Mouse (Mus musculus) adrenal gland, postnatal 25 days (tissue): ENCODE data around the gene Capn11. TPM values are rescaled to one million over a fixed set of nuclear protein-coding genes. Genes with fewer than 3 reads are reported as not detected.

Experiments used
- DNase-seq: peaks from one replicate; pipeline ENCODE4 v3.0.0; 2021; ENCODE audit warnings: mixed read lengths
- total RNA-seq: library from RNA; stranded (reverse); gene quantifications from 2 replicates; pipeline ENCODE4 v1.2.3, GENCODE M21; 2021

Gene Capn11
- total RNA-seq, 1 experiment from 2014 or later, result 0.46 TPM

DNA sequence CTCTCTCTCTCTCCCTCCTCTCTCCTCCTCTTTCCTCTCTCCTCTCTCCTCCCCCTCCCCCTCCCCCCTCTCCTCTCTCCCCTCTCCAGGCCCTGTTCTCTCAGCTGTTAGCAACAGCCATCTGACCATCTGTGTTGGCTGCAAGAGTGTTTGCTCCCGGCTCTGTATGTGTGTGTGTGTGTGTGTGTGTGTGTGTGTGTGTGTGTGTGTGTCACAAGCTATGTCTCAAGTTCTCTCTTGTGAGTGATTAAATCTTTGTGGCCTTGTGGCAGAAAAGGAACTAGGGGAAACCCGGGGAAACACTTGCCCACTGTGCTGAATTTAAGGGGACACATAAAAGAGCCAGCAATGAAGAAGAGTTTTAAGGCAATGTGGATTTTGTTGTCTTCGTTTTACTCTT is 61.3 kb downstream of the Capn11 start:
- DNase-seq, result peak; percentile 35

- DNase-seq, result peak; percentile 85
Observed at GRCm38 (mm10) chr17:45596631-45597396, 62.3 kb downstream of the Capn11 start.

GRCm38 (mm10) chr17:45595736-45596390 is 63.3 kb downstream of the Capn11 start:
- DNase-seq, result no peak

- peak; percentile 86 for DNase-seq
Observed at GRCm38 (mm10) chr17:45594881-45595735, 64.0 kb downstream of the Capn11 start.

GRCm38 (mm10) chr17:45594195-45594594 is 64.9 kb downstream of the Capn11 start:
- DNase-seq, result no peak

DNA sequence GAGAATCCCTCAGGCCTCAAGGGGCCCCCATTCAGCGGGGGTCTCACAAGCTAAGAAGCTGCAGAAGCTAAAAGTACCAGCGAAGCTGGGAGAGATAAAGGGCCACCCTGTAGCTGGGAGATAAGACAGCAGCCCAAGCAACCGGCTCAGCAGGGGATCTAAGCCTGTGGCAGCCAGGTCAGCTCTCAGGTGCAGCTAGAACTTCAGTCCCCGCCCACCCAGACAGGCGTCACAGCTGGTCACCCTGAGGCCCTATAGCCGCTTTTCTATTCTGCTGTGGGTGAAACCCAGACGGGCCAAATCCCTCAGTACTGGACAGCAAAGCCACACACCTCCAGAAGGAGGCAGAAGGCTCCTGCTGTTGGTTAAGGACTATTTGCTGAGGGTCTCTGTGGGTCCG is 65.6 kb downstream of the Capn11 start:
- DNase-seq, result peak; percentile 22

DNA sequence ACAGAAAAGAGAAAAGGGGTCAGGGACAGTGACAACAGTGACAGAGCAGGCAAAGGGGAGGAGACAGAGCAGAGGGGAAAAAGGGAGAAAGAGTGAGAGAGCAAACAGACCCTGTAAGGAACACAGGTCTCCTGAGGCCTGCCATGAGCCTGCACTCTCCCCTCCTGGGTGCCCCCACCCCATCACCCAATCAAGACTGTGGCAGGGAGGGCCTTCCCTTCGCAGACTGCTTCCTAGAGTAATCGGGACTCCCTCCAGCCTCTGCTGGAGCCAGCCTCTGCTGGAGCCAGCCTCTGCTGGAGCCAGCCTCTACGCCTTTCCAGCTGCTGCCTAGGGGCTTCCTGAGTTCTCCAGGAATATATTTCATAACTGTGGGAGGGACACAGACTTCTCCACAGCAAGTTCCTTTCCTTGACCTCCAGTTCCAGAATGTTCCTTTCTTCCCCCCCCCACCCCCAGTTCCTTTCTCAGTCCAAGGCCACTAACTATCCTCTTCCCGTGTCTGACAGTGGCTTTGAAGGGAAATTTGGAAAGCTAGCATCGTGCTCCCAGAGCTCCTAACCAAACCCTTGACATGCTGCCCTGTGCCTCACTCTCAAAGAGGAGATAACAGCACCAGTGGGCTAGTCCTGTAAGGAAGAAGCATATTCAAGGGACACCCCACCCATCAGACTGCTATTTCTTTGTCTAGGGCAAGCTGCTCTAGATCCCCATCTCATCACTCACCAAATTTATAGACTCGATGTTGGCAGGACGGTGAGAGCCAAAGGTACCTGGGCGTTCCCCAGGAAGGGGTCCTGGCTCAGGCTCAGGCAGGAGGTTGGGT is 66.3 kb downstream of the Capn11 start:
- peak; percentile 30 for DNase-seq

DNA sequence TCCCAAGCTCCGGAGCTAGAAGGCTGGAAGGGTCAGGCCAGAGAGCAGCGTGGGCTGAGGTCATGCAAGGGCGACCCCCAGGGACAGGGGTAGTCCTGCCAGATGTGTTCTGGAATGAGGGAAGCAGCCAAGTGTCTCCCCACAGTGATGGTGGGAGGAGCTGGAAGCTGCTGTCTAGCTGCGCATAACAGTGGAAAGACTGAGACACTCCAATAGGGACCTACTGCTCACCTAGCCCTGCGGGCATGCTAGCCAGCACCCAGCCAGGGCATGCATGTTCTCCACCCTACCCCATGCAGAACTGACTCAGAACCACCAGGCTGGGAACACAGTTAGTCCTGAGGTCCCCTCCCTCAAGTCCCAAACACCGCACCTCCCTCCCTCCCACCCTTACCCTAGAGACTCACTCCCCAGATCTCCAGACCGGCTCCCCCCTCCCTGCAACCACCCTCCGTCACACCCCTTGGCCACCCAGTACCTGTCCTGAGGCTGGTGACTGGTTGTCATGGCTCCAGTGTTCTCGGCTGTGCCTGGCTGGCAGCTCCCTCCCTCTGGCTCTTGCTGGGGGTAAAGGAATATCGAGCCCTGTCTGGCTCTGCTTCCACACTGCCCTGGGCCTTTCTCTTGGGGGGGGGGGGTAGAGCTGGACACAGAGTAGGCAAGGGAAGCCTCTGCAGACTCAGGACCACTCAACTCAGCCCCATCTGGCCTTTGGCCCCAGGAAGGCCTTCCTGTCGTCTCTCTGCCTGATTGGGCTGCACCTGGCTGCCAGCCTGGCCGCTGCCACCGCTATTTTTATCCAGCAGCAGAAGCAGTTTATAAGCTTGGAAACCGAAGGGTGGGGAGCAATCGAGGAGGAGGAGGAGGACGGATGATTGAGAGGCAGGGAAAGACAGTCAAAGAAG is 67.2 kb downstream of the Capn11 start:
- peak; percentile 45 for DNase-seq

GRCm38 (mm10) chr17:45590410-45590809 is 68.7 kb downstream of the Capn11 start:
- no peak for DNase-seq

GRCm38 (mm10) chr17:45589844-45590243 is 69.3 kb downstream of the Capn11 start:
- peak; percentile 68 for DNase-seq

DNA sequence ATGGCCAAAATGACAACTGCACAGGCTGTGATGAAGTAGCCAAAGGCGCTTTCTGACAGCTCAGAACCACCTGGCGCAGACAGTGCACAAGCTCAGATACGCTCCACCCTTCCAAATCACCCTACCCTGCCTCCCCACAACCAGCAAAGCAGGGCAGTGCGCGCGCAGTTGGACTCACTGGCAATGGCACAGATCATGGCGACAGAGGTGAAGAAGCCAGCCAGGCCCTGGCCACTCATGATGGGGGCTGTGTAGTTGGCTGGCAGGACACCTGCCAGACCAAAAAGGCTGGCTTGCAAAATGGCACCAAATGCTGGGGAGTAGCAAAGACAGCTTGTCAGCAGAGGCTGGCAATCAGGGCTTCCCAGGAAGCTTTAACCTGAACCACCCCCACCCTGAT is 69.9 kb downstream of the Capn11 start:
- peak; percentile 24 for DNase-seq

GRCm38 (mm10) chr17:45588370-45588769 is 70.8 kb downstream of the Capn11 start:
- DNase-seq, result no peak

GRCm38 (mm10) chr17:45586449-45586837 is 72.7 kb downstream of the Capn11 start:
- no peak for DNase-seq

GRCm38 (mm10) chr17:45585725-45586448 is 73.2 kb downstream of the Capn11 start:
- no peak for DNase-seq

GRCm38 (mm10) chr17:45584939-45585678 is 74.0 kb downstream of the Capn11 start:
- DNase-seq, result peak; percentile 81

DNA sequence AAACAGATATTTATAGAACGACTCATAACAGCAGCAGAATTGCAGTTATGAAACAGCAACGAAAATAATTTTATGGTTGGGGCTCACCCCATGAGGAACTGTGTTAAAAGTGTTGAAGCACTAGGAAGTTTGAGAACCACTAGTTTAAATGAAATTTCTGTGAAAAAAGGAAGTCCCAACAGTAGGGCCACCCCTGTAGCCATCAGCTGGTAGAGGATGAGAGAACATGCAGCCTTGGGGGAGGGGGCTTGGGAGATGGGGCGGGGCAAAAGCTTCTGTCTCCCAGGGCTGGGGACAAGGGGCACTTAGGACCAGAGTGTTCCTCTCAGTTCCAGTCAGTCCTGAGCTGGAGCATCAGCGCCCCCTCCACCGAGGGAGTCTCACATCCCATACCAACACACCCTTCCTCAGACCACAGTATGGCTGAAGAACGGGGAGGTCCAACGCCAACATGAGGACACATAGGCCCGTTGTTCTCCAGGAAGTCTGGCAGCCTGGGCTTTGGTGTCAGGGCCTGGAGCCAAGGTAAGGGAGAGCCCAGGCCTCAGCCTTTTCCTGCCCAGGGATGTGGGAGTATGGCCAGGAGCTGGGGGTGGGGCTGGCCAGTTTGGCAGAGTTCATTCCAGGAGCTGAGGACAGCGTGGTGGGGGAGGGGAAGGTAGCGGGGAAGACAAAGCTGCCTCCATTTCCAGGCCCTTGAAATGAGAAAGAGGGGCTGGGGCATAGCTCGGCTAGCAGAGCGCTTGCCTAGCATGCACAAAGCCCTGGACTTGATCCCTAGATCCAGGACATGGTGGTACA is 74.8 kb downstream of the Capn11 start:
- peak; percentile 80 for DNase-seq

- peak; percentile 16 for DNase-seq
Observed at GRCm38 (mm10) chr17:45582715-45583355, 76.3 kb downstream of the Capn11 start.

DNA sequence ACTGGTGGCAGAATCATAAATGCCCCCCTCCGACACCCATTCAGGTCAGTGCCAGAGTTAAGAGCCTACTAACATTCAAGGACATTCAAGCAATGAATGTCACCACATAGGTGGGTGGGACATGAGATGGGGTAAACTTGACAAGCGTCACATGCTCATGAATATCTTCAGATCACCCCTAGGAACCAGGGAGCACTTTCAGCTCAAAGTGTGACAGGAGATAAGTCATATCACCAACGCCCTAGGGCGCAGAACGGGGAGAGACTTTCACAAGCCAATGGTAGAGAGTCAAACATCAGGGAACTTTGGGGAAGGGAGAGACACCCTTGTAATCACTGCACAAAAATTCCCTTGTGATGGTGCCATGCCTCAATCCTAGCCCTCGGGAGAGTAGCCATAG is 76.9 kb downstream of the Capn11 start:
- no peak for DNase-seq
